Mouse (Mus musculus): ENCODE data around the gene Nek2. TPM values are rescaled to one million over a fixed set of nuclear protein-coding genes. Genes with fewer than 3 reads are reported as not detected.

Nek2 gene
- 24.2 and 25.4 TPM in 2 replicates for polyA plus RNA-seq (2015; fragmentation: Nextera tagmentation; extraction: Ambion mirVana)

GRCm38 (mm10) chr1:191821326-191822091 lies at the start of gene Nek2:
Gene Nek2 (plus strand): TSS chr1:191821444.
- peak within 1 kb of the TSS; percentile 62 for H3K4me3 ChIP-seq
- peaks cover 14% of the 10 kb centered on the region for H3K4me1 ChIP-seq
- ATAC-seq (ENCODE audit: insufficient number of reproducible peaks, low FRiP score, low TSS enrichment, low read depth): peak; percentile 90
- no peaks in the 10 kb centered on the region for H3K9me3 ChIP-seq
- peaks cover 18% of the 10 kb centered on the region for H3K36me3 ChIP-seq
- peak within 1 kb of the TSS; percentile 50 for H3K9ac ChIP-seq
- peak within 1 kb of the TSS; percentile 74 for H3K27ac ChIP-seq
- H3K4me2 ChIP-seq: peak within 1 kb of the TSS; percentile 94
- WGBS: under 1% methylated on average over 79 of the region's 79 CpGs
- no peaks in the 10 kb centered on the region for H3K27me3 ChIP-seq

- 62% methylated on average over 5 of the region's 5 CpGs for WGBS
- no peaks in the 10 kb centered on the region for H3K27me3 ChIP-seq
- H3K9ac ChIP-seq: no peak overlapping the region
- peaks cover 46% of the 10 kb centered on the region for H3K36me3 ChIP-seq
- no peak for ATAC-seq (ENCODE audit: insufficient number of reproducible peaks, low FRiP score, low TSS enrichment, low read depth)
- no peaks in the 10 kb centered on the region for H3K9me3 ChIP-seq
- H3K4me2 ChIP-seq: no peak overlapping the region
- no peak overlapping the region for H3K27ac ChIP-seq
- no peaks in the 10 kb centered on the region for H3K4me1 ChIP-seq
- no peak overlapping the region for H3K4me3 ChIP-seq
Observed at GRCm38 (mm10) chr1:191774106-191774505, 47.1 kb upstream of the Nek2 start.

GRCm38 (mm10) chr1:191775116-191775515 lies 46.1 kb upstream of the Nek2 start:
- no peak overlapping the region for H3K4me2 ChIP-seq
- no peak overlapping the region for H3K4me3 ChIP-seq
- no peak overlapping the region for H3K9ac ChIP-seq
- H3K27me3 ChIP-seq: no peaks in the 10 kb centered on the region
- H3K9me3 ChIP-seq: no peaks in the 10 kb centered on the region
- WGBS: 86% methylated on average over 8 of the region's 8 CpGs
- H3K27ac ChIP-seq: no peak overlapping the region
- peaks cover 55% of the 10 kb centered on the region for H3K36me3 ChIP-seq
- H3K4me1 ChIP-seq: no peaks in the 10 kb centered on the region
- no peak for ATAC-seq (ENCODE audit: insufficient number of reproducible peaks, low FRiP score, low TSS enrichment, low read depth)

- Histone ChIP-seq H3K4me3 (no peak overlapping the region), H3K27ac (no peak overlapping the region), H3K4me2 (no peak overlapping the region), H3K27me3 (no peaks in the 10 kb centered on the region), H3K36me3 (peaks cover 68% of the 10 kb centered on the region), H3K9me3 (no peaks in the 10 kb centered on the region), H3K4me1 (no peaks in the 10 kb centered on the region), H3K9ac (no peak overlapping the region)
- WGBS: 73% methylated on average over 8 of the region's 8 CpGs
- no peak for ATAC-seq (ENCODE audit: insufficient number of reproducible peaks, low FRiP score, low TSS enrichment, low read depth)
Observed at GRCm38 (mm10) chr1:191777521-191777920, 43.7 kb upstream of the Nek2 start.

- no peak overlapping the region for H3K27ac ChIP-seq
- no peaks in the 10 kb centered on the region for H3K9me3 ChIP-seq
- ATAC-seq (ENCODE audit: insufficient number of reproducible peaks, low FRiP score, low TSS enrichment, low read depth): no peak
- H3K4me3 ChIP-seq: no peak overlapping the region
- H3K27me3 ChIP-seq: no peaks in the 10 kb centered on the region
- peaks cover 52% of the 10 kb centered on the region for H3K36me3 ChIP-seq
- H3K4me2 ChIP-seq: no peak overlapping the region
- H3K9ac ChIP-seq: no peak overlapping the region
- 96% methylated on average over 1 of the region's 1 CpGs for WGBS
- no peaks in the 10 kb centered on the region for H3K4me1 ChIP-seq
Observed at GRCm38 (mm10) chr1:191780470-191780869, 40.8 kb upstream of the Nek2 start.

- no peak overlapping the region for H3K9ac ChIP-seq
- 70% methylated on average over 11 of the region's 11 CpGs for WGBS
- no peaks in the 10 kb centered on the region for H3K4me1 ChIP-seq
- H3K9me3 ChIP-seq: no peaks in the 10 kb centered on the region
- no peak overlapping the region for H3K4me3 ChIP-seq
- no peak overlapping the region for H3K27ac ChIP-seq
- H3K4me2 ChIP-seq: no peak overlapping the region
- ATAC-seq (ENCODE audit: insufficient number of reproducible peaks, low FRiP score, low TSS enrichment, low read depth): no peak
- H3K27me3 ChIP-seq: no peaks in the 10 kb centered on the region
- peaks cover 13% of the 10 kb centered on the region; the same call in 1 of the 2 replicates for H3K36me3 ChIP-seq
Observed at GRCm38 (mm10) chr1:191785108-191785507, 36.1 kb upstream of the Nek2 start.

GRCm38 (mm10) chr1:191786255-191786654 lies 35.0 kb upstream of the Nek2 start:
- WGBS: 57% methylated on average over 6 of the region's 6 CpGs
- H3K4me1 ChIP-seq: no peaks in the 10 kb centered on the region
- no peak overlapping the region for H3K9ac ChIP-seq
- no peaks in the 10 kb centered on the region for H3K27me3 ChIP-seq
- 0 out of 2 replicates have a peak, but pooled peaks cover 3% of the 10 kb centered on the region for H3K36me3 ChIP-seq
- H3K27ac ChIP-seq: no peak overlapping the region
- H3K4me2 ChIP-seq: no peak overlapping the region
- no peaks in the 10 kb centered on the region for H3K9me3 ChIP-seq
- H3K4me3 ChIP-seq: no peak overlapping the region
- ATAC-seq (ENCODE audit: insufficient number of reproducible peaks, low FRiP score, low TSS enrichment, low read depth): no peak

- no peaks in the 10 kb centered on the region for H3K36me3 ChIP-seq
- H3K9me3 ChIP-seq: no peaks in the 10 kb centered on the region
- ATAC-seq (ENCODE audit: insufficient number of reproducible peaks, low FRiP score, low TSS enrichment, low read depth): no peak
- H3K27ac ChIP-seq: no peak overlapping the region
- H3K4me3 ChIP-seq: no peak overlapping the region
- H3K4me2 ChIP-seq: no peak overlapping the region
- no peaks in the 10 kb centered on the region for H3K4me1 ChIP-seq
- no peak overlapping the region for H3K9ac ChIP-seq
- WGBS: 40% methylated on average over 4 of the region's 4 CpGs
- H3K27me3 ChIP-seq: no peaks in the 10 kb centered on the region
Observed at GRCm38 (mm10) chr1:191787379-191787778, 33.9 kb upstream of the Nek2 start.

- 62% methylated on average over 8 of the region's 8 CpGs for WGBS
- H3K36me3 ChIP-seq: no peaks in the 10 kb centered on the region
- H3K27ac ChIP-seq: no peak overlapping the region
- H3K9me3 ChIP-seq: no peaks in the 10 kb centered on the region
- H3K4me1 ChIP-seq: peaks cover 4% of the 10 kb centered on the region; the same call in 1 of the 2 replicates
- H3K9ac ChIP-seq: no peak overlapping the region
- no peaks in the 10 kb centered on the region for H3K27me3 ChIP-seq
- H3K4me3 ChIP-seq: no peak overlapping the region
- H3K4me2 ChIP-seq: no peak overlapping the region
- ATAC-seq (ENCODE audit: insufficient number of reproducible peaks, low FRiP score, low TSS enrichment, low read depth): no peak
Observed at GRCm38 (mm10) chr1:191792991-191793390, 28.3 kb upstream of the Nek2 start.

- H3K4me1 ChIP-seq: peaks cover 4% of the 10 kb centered on the region; the same call in 1 of the 2 replicates
- ATAC-seq (ENCODE audit: insufficient number of reproducible peaks, low FRiP score, low TSS enrichment, low read depth): no peak
- no peak overlapping the region for H3K4me2 ChIP-seq
- H3K36me3 ChIP-seq: no peaks in the 10 kb centered on the region
- H3K4me3 ChIP-seq: no peak overlapping the region
- H3K27me3 ChIP-seq: no peaks in the 10 kb centered on the region
- no peak overlapping the region for H3K9ac ChIP-seq
- H3K9me3 ChIP-seq: no peaks in the 10 kb centered on the region
- no peak overlapping the region for H3K27ac ChIP-seq
- WGBS: 76% methylated on average over 7 of the region's 7 CpGs
Observed at GRCm38 (mm10) chr1:191793888-191794532, 27.2 kb upstream of the Nek2 start.

GRCm38 (mm10) chr1:191796238-191796896 lies 24.9 kb upstream of the Nek2 start:
- 64% methylated on average over 4 of the region's 4 CpGs for WGBS
- H3K27ac ChIP-seq: no peak overlapping the region
- H3K9ac ChIP-seq: no peak overlapping the region
- H3K4me3 ChIP-seq: no peak overlapping the region
- H3K27me3 ChIP-seq: no peaks in the 10 kb centered on the region
- no peaks in the 10 kb centered on the region for H3K9me3 ChIP-seq
- no peaks in the 10 kb centered on the region for H3K36me3 ChIP-seq
- ATAC-seq (ENCODE audit: insufficient number of reproducible peaks, low FRiP score, low TSS enrichment, low read depth): no peak
- H3K4me2 ChIP-seq: no peak overlapping the region
- peaks cover 4% of the 10 kb centered on the region; the same call in 1 of the 2 replicates for H3K4me1 ChIP-seq
